Mouse (Mus musculus) midbrain, embryonic 15.5 days (tissue): ENCODE data around the gene G430095P16Rik. TPM values are rescaled to one million over a fixed set of nuclear protein-coding genes. Genes with fewer than 3 reads are reported as not detected.
A peak's percentile ranks its signal among the peaks of the same experiment; 100 is the strongest.

Experiments used
- ATAC-seq: fragments of 200-750 bp; cut with Nextera tagmentation; replicated peaks from 2 replicates; pipeline ENCODE4 v1.8.0; 2017; ENCODE audit warnings: moderate TSS enrichment
- H3K27ac ChIP-seq: fragments of 300-500 bp; sonication (generic); 2 replicates; pipeline ENCODE4 v1.5.1; 2015; ENCODE audit warnings: mild to moderate bottlenecking, inconsistent platforms
- H3K27me3 ChIP-seq: fragments of 300-500 bp; sonication (generic); replicated peaks from 2 replicates; pipeline ENCODE4 v1.6.1; 2015; ENCODE audit warnings: inconsistent platforms
- H3K36me3 ChIP-seq: fragments of 300-500 bp; sonication (generic); replicated peaks from 2 replicates; pipeline ENCODE4 v1.6.1; 2015; ENCODE audit warnings: inconsistent platforms
- H3K4me1 ChIP-seq: fragments of 300-500 bp; sonication (generic); 2 replicates; pipeline ENCODE4 v1.6.1; 2015; ENCODE audit warnings: inconsistent platforms
- H3K4me2 ChIP-seq: fragments of 300-500 bp; sonication (generic); 2 replicates; pipeline ENCODE4 v1.6.1; 2015; ENCODE audit warnings: inconsistent platforms, mild to moderate bottlenecking, moderate library complexity
- H3K4me3 ChIP-seq: fragments of 300-500 bp; sonication (generic); 2 replicates; pipeline ENCODE4 v1.5.1; 2015; ENCODE audit warnings: mild to moderate bottlenecking, inconsistent platforms
- H3K9ac ChIP-seq: fragments of 300-500 bp; sonication (generic); 2 replicates; pipeline ENCODE4 v1.6.1; 2015; ENCODE audit warnings: mild to moderate bottlenecking, inconsistent platforms
- H3K9me3 ChIP-seq: fragments of 300-500 bp; sonication (generic); 2 replicates; pipeline ENCODE4 v1.6.1; 2016; ENCODE audit warnings: inconsistent platforms
- WGBS: fragments of 180-500 bp; shearing (Covaris S2); methylation state at CpG from one replicate; pipeline ENCODE4 v1.1.7; 2015; ENCODE audit warnings: mixed read lengths; 5-methylcytosine and 5-hydroxymethylcytosine counted together
- polyA plus RNA-seq: library from polyadenylated mRNA; unstranded; fragments of >200 nt; fragmentation: Nextera tagmentation; extraction: Ambion mirVana; gene quantifications from 2 replicates; pipeline ENCODE4 v1.2.1, GENCODE M21; 2015

The G430095P16Rik gene
- polyA plus RNA-seq, 1 experiment from 2014 or later: 0.97 TPM

DNA sequence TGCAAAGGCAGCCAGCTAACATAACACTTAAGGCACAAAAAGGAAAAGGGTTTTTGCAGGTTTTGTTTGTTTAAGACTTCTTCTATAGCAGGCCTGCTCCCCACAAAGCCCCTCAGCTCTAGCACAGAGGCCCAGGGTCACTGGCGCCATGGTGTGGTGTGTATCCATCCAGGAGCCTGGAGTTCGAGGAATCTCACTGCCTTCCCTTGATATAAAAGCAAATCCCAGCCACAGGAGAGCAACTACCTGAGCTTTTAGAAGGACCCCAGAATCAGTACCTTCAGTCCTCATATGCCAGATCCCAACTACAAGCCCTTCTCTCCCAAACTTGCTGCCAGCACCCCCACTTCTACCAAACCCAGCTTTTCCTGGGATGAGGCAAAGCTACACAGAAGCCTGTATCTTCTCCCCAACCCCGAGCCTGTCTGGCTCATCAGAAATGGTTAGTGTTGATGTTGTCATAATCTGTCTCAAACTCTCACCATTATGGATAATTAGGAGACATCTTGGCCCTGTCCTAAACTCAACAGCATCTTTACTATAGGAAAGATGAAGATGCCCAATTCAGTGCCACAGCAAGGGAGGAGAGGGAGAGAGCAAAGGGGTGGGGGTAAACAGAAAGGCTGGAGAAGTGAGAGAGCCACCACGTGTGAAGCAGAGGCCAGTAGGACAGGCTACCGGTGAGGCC lies 48.3 kb downstream of the G430095P16Rik start:
- Histone ChIP-seq H3K27me3 (peaks cover 64% of the 10 kb centered on the region), H3K4me1 (peaks cover 42% of the 10 kb centered on the region), H3K27ac (0 out of 2 replicates have a peak overlapping the region, but pooled peaks have one; percentile 82), H3K9me3 (no peaks in the 10 kb centered on the region), H3K9ac (no peak overlapping the region), H3K4me2 (peak overlapping the region; percentile 49), H3K36me3 (no peaks in the 10 kb centered on the region), H3K4me3 (peak overlapping the region; percentile 31)
- ATAC-seq: no peak
- 29% methylated on average over 5 of the region's 5 CpGs for WGBS

DNA sequence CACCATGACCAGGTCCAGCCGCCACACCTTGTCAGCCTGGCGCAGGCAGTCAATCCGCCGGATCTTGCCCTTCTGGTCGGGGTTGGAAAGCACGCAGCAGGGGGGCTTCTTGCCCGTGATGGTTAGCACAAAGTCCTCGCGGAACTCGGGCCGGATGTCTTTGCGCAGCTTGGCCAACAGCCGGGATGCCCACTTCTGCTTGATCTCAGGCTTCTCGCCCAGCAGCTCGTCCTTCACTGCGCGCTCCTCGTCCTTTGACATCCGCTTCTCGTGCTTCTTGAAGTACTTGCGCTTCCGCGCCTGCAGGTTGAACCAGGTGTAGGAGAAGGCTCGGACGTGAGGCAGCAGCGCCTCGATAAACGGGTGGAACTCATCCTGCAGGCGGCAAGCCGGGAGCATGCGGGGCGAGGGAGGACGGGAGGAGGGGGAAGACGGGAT lies 49.2 kb downstream of the G430095P16Rik start:
- H3K36me3 ChIP-seq: no peaks in the 10 kb centered on the region
- peak overlapping the region; percentile 25; the same call in 1 of the 2 replicates for H3K9ac ChIP-seq
- WGBS: 7% methylated on average over 34 of the region's 34 CpGs

DNA sequence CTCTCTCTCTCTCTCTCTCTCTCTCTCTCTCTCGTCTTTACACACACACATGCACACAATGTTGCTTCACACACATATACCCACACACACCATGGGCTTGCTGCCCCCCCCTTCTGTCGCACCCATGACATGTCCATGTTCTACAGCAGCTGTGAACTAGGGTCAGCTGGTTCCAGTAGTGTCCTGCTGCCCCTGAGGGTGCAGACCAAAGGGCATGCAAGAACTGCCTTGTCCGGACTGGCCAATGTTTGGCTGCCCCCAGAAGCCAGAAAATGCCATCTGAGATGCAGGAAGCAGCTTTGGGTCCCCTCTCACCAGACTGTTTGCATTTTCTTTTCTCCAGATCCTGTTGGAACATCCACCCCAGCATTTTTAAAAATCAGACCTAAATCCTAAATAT lies 49.8 kb downstream of the G430095P16Rik start:
- Histone ChIP-seq H3K4me3 (peak overlapping the region; percentile 31), H3K4me2 (peak overlapping the region; percentile 49), H3K4me1 (peaks cover 35% of the 10 kb centered on the region), H3K36me3 (no peaks in the 10 kb centered on the region), H3K9ac (peak overlapping the region; percentile 18; the same call in 1 of the 2 replicates), H3K27ac (peak overlapping the region; percentile 82), H3K9me3 (no peaks in the 10 kb centered on the region), H3K27me3 (peaks cover 68% of the 10 kb centered on the region)
- 5% methylated on average over 3 of the region's 3 CpGs for WGBS
- ATAC-seq: no peak

More for the DNA sequence above, 49.2 kb downstream of the G430095P16Rik start:
- Histone ChIP-seq H3K4me3 (peak overlapping the region; percentile 31), H3K27me3 (peaks cover 63% of the 10 kb centered on the region), H3K4me2 (peak overlapping the region; percentile 49), H3K9me3 (no peaks in the 10 kb centered on the region), H3K4me1 (peaks cover 36% of the 10 kb centered on the region), H3K27ac (peak overlapping the region; percentile 82; the same call in 1 of the 2 replicates)
- ATAC-seq: no peak

DNA sequence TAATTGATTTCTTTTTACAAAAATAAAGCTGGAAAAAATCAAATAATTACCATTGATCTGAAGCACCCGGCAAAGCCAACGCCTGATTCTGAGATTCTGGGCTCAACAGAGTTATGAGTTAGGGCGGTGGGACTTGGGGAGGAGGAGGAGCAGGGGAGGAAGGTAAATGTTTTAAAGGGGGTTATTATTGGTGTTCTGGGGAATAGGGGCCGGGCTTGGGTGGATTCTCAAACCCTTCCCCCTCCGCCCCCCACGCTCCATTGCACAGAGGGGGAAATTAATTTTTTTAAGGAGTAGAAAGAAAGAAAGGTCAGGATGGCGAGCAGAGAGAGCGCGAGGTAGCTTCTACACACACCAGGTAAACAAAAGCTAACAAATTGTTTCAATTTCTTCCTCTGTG lies 50.5 kb downstream of the G430095P16Rik start:
- Histone ChIP-seq H3K27me3 (peaks cover 69% of the 10 kb centered on the region), H3K9ac (no peak overlapping the region), H3K36me3 (no peaks in the 10 kb centered on the region), H3K27ac (peak overlapping the region; percentile 82), H3K4me1 (peaks cover 35% of the 10 kb centered on the region), H3K9me3 (no peaks in the 10 kb centered on the region), H3K4me2 (peak overlapping the region; percentile 49), H3K4me3 (peak overlapping the region; percentile 31)
- ATAC-seq: no peak
- 3% methylated on average over 9 of the region's 9 CpGs for WGBS

DNA sequence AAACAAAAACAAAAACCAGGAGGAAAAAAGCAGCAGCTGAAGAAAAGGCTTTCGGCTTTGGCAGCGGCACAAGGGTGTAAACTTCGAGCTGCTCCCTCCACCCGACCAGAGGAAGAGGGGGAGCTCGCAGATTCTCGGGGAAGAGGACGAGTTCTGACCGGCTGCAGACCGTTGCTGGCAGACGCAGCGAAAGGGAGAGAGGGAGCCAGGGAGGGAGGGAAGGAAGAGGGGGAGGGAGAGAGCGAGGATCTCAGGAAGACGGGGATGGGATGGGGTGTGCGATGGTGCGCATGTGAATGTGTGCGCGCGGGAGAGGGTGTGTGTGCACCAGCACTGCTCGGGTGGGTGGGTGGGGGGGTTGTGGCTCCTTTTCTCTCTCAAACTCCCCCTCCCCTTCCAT lies 51.0 kb downstream of the G430095P16Rik start:
- Histone ChIP-seq H3K4me1 (peaks cover 35% of the 10 kb centered on the region), H3K27me3 (peaks cover 67% of the 10 kb centered on the region), H3K4me2 (peak overlapping the region; percentile 49), H3K9me3 (no peaks in the 10 kb centered on the region), H3K27ac (peak overlapping the region; percentile 82), H3K4me3 (peak overlapping the region; percentile 31), H3K36me3 (no peaks in the 10 kb centered on the region), H3K9ac (no peak overlapping the region)
- peak; percentile 84 for ATAC-seq
- under 1% methylated on average over 15 of the region's 19 CpGs for WGBS

DNA sequence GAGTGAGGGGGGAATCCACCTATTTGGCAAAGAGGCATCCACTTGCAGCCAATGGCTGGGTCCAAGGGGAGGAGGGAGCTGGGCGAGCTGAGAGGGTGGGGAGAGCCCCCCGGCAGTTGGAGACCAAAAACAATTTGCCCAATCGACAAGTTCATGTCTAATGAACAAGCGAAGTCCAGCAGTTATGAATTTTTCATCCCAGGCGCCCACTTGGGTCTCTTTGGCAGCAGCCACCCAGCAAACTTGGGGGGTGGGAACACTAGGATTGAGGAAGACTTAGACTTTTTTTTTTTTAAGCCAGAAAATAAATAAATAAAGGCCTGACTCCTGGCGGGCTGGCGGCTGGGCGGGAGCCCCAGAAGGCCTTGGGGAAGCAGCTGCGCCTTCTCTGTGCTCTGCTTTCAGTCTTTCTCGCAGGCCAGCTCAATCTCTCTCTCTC lies 51.7 kb downstream of the G430095P16Rik start:
- H3K4me2 ChIP-seq: peak overlapping the region; percentile 49
- H3K9ac ChIP-seq: no peak overlapping the region
- H3K4me1 ChIP-seq: peaks cover 38% of the 10 kb centered on the region
- H3K36me3 ChIP-seq: no peaks in the 10 kb centered on the region
- H3K4me3 ChIP-seq: no peak overlapping the region
- WGBS: 0% methylated on average over 10 of the region's 10 CpGs
- ATAC-seq: peak; percentile 65
- no peaks in the 10 kb centered on the region for H3K9me3 ChIP-seq
- H3K27ac ChIP-seq: peak overlapping the region; percentile 82
- peaks cover 68% of the 10 kb centered on the region for H3K27me3 ChIP-seq

DNA sequence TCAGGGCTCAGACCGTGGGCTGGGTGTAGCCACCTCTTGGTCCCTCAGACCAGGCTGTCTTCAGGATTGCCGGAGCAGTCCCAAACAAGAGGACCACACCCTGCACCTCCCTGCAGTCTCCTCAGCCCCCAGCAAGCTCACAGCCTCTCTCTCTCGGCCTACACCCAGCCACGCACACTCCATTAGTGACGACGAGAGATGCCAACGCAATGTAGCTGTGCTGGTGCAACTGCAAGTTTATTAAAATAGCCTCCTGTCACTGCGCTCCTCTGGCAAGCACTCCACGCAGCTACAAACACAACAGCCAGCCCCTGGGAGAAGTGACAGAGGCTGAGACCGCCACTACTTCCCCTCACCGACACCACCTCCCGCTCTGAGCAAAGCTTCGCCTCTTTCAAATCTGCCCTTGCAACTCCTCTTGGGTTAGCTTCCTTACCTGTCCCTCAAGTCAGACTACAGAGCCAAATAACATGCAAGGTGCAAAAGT lies 52.3 kb downstream of the G430095P16Rik start:
- Histone ChIP-seq H3K4me1 (peaks cover 44% of the 10 kb centered on the region), H3K9ac (no peak overlapping the region), H3K4me3 (no peak overlapping the region), H3K4me2 (0 out of 2 replicates have a peak overlapping the region, but pooled peaks have one; percentile 8), H3K36me3 (no peaks in the 10 kb centered on the region), H3K9me3 (no peaks in the 10 kb centered on the region), H3K27me3 (peaks cover 69% of the 10 kb centered on the region), H3K27ac (peak overlapping the region; percentile 82)
- ATAC-seq: 0 out of 2 replicates have a peak, but pooled peaks have one; percentile 15
- WGBS: 6% methylated on average over 13 of the region's 13 CpGs

DNA sequence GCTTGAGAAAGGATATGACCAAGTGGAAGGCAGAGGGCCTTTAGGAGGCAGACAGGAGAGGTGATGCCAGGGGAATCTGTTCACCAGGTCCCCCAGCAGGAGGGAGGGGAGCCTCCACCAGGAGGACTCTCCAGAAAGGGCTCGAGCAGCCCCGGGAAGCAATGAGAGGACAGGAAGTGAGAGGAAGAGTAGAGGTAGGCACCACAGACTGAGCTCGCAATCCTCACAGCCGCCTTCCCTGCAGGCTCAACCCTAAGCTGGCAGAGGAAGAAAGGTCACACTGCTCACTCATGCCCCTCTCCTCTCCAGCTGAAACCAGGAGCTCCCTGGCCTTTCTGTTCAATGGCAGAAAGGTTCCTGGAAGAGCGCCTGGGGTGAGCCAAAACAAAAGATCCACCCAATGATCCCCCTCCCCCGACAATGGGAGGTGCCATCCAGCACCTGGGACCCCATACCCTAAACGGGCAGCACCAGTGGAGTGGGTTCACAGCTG lies 52.9 kb downstream of the G430095P16Rik start:
- Histone ChIP-seq H3K9me3 (no peaks in the 10 kb centered on the region), H3K27ac (peak overlapping the region; percentile 82), H3K36me3 (no peaks in the 10 kb centered on the region), H3K4me1 (peaks cover 45% of the 10 kb centered on the region), H3K4me3 (no peak overlapping the region), H3K9ac (no peak overlapping the region), H3K27me3 (peaks cover 71% of the 10 kb centered on the region), H3K4me2 (0 out of 2 replicates have a peak overlapping the region, but pooled peaks have one; percentile 8)
- WGBS: 9% methylated on average over 7 of the region's 7 CpGs
- ATAC-seq: no peak

Other genes starting within 250 kb of the G430095P16Rik start
- 16.9 and 17.8 TPM in 2 replicates for gene Ier2, start 60.2 kb upstream of the G430095P16Rik start, polyA plus RNA-seq
- gene Trmt1, start 36.7 kb upstream of the G430095P16Rik start, polyA plus RNA-seq: 63.3 and 66.7 TPM in 2 replicates
- gene Nacc1, start 35.1 kb upstream of the G430095P16Rik start, polyA plus RNA-seq: 16.3 and 17.2 TPM in 2 replicates
- gene Lyl1, start 21.6 kb upstream of the G430095P16Rik start, polyA plus RNA-seq: 3.4 and 4.2 TPM in 2 replicates
- 48.6 and 54.0 TPM in 2 replicates for gene Nfix, start 77.3 kb downstream of the G430095P16Rik start, polyA plus RNA-seq
- 12.3 and 13.4 TPM in 2 replicates for gene Dand5, start 99.8 kb downstream of the G430095P16Rik start, polyA plus RNA-seq
- gene Gadd45gip1, start 108.5 kb downstream of the G430095P16Rik start, polyA plus RNA-seq: 35.5 and 36.1 TPM in 2 replicates
- gene Rad23a, start 117.7 kb downstream of the G430095P16Rik start, polyA plus RNA-seq: 88.2 and 91.7 TPM in 2 replicates
- gene Calr, start 123.9 kb downstream of the G430095P16Rik start, polyA plus RNA-seq: 669 and 673 TPM in 2 replicates
- gene Farsa, start 134.0 kb downstream of the G430095P16Rik start, polyA plus RNA-seq: 126 and 127 TPM in 2 replicates
- 18.4 and 22.0 TPM in 2 replicates for gene Syce2, start 149.1 kb downstream of the G430095P16Rik start, polyA plus RNA-seq
- 36.1 and 37.1 TPM in 2 replicates for gene Gcdh, start 170.9 kb downstream of the G430095P16Rik start, polyA plus RNA-seq
- gene Klf1, start 178.9 kb downstream of the G430095P16Rik start, polyA plus RNA-seq: 0.65 and 0.79 TPM in 2 replicates
- gene Dnase2a, start 185.6 kb downstream of the G430095P16Rik start, polyA plus RNA-seq: 7.1 and 7.6 TPM in 2 replicates
- 76.2 and 84.8 TPM in 2 replicates for gene Mast1, start 214.4 kb downstream of the G430095P16Rik start, polyA plus RNA-seq
- gene Rtbdn, start 224.0 kb downstream of the G430095P16Rik start, polyA plus RNA-seq: 2.8 and 3.4 TPM in 2 replicates
- gene Gm49661, start 246.4 kb downstream of the G430095P16Rik start, polyA plus RNA-seq: not detected in 2 replicates
- gene Prdx2, start 246.6 kb downstream of the G430095P16Rik start, polyA plus RNA-seq: 1,276 and 1,344 TPM in 2 replicates
- gene Rnaseh2a, start 246.8 kb downstream of the G430095P16Rik start, polyA plus RNA-seq: 54.2 and 54.7 TPM in 2 replicates